Mouse (Mus musculus) layer of hippocampus, postnatal 10 days (tissue): Measurements from ENCODE around the gene Vkorc1l1. TPM values are rescaled to one million over a fixed set of nuclear protein-coding genes. Genes with fewer than 3 reads are reported as not detected.
"Not testable (repeated sequence)": the region's sequence is repeated elsewhere in the genome, so short reads cannot be mapped to it uniquely, and the experiment has no call there.

Experiments
- DNase-seq, 2 experiments: peaks; one replicate each; pipeline ENCODE4 v3.0.0; 2021; ENCODE audit warnings: low spot score in 2 of 2
- long read RNA-seq: library from polyadenylated mRNA; stranded (forward); transcript quantifications from one replicate; pipeline ENCODE4 v2.0.0, GENCODE M21; 2023
- total RNA-seq, 2 experiments: library from RNA; stranded (reverse); gene quantifications; 2 replicates each; pipeline ENCODE4 v1.2.3; 2021

Gene Vkorc1l1
- total RNA-seq: 10 to 100 TPM; 46.7 to 49.4 TPM
- long read RNA-seq, full-length matches to known transcripts: 21 of 25 reads
- long read RNA-seq, partial matches to known transcripts: 0 of 25 reads
- long read RNA-seq, other reads (novel, unspliced or antisense): 4 of 25 reads

DNA sequence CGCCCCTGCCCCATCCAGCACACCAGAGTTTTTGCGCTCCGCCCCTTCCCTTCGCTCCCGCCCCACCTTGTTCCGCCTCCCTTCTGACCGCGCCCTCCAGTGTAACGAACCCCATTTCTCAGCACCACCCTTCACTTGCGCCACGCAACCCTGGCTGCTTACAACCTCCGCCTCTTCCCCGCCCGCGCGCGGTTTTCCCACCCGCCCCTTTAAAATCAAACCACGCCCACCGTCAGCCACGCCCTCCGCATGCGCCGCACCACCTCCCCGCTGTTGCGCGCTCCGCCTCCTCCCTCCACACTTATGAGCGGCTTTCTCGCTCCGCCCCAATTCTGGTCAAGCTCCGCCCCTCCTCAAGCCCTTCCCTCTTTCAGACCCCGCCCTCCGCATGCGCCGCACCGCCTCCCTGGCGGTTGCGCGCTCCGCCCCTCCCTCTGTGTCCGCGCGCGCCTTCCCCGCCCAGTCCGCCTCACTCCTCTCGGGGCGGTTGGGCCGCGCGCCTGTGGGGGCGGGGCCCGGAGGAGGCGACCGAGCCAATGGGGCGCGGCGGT is at the start of gene Vkorc1l1:
TSS of gene Vkorc1l1 (plus strand) at position 476 of the 551 bp plus-strand sequence.
- peak; percentile 99 for DNase-seq

GRCm38 (mm10) chr5:129895198-129896088 is 46.3 kb upstream of the Vkorc1l1 start, which contains the start of gene Zbed5:
Gene Zbed5, plus strand, starts transcription at chr5:129895723.
- DNase-seq: peak; percentile 86 to 87

GRCm38 (mm10) chr5:129898449-129898848 is 43.3 kb upstream of the Vkorc1l1 start, which contains the start of gene Phkg1:
Gene Phkg1, minus strand, starts transcription at chr5:129898549.
- no peak for DNase-seq

- DNase-seq: no peak
These were observed 34.0 kb upstream of the Vkorc1l1 start for GRCm38 (mm10) chr5:129907775-129908174.

GRCm38 (mm10) chr5:129908242-129908965 is 33.4 kb upstream of the Vkorc1l1 start, which contains the start of gene Nupr1l:
Gene Nupr1l, plus strand, starts transcription at chr5:129908540.
- peak; percentile 83 to 90 for DNase-seq

DNA sequence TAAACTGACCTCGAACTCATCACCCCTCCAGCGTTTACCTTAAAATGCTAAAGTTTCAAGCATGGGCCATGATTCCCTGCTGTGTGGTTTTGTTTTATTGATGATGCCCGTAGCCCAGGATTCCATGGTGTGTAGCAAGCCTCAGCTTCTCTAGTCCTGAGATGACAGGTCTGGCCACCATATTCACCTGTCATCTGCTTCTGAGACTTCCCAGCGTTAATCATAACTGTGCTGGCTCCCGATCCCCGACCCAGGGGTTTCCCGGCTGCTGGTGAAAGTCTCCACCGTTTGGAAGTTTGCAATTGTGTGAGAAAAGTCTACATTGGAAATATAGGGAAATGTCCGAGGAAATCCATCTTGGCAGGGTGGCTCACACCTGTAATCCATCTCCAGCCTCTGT is 32.6 kb upstream of the Vkorc1l1 start:
- DNase-seq: no peak

DNA sequence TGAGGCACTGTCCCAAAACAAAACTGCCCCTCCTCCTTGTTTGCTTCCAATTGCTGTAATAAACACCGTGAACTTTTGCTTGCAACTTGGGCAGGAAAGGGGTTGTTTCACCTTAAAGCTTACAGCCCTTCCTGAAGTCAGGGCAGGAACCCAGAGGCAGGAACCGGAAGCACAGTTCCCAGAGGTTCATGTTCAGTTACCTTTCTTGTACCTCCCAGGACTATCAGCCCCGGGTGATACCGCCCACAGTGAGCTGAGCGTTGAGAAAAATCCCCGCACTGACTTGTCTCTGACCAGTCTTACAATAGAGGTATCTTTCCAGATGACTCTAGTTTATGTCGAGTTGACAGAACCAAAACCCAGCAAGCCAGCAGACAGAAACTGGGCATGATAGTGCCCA is 32.2 kb upstream of the Vkorc1l1 start:
- no peak for DNase-seq

GRCm38 (mm10) chr5:129914024-129914423 is 27.7 kb upstream of the Vkorc1l1 start:
- no peak for DNase-seq

DNA sequence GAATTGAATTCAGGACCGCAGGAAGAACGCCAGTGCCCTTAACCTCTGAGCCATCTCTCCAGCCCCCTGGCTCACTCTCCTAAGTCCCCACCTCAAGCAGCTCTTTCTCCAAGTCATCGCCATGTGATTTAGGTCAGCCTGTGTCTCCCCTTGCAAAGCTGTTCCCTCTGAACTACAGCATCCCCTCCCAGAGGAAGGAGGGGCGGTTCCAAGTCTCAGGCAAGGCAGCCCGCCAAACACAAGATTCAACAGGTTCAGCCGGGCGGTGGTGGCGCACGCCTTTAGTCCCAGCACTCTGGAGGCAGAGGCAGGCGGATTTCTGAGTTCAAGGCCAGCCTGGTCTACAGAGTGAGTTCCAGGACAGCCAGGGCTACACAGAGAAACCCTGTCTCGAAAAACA is 26.3 kb upstream of the Vkorc1l1 start:
- DNase-seq: not testable (repeated sequence)

DNA sequence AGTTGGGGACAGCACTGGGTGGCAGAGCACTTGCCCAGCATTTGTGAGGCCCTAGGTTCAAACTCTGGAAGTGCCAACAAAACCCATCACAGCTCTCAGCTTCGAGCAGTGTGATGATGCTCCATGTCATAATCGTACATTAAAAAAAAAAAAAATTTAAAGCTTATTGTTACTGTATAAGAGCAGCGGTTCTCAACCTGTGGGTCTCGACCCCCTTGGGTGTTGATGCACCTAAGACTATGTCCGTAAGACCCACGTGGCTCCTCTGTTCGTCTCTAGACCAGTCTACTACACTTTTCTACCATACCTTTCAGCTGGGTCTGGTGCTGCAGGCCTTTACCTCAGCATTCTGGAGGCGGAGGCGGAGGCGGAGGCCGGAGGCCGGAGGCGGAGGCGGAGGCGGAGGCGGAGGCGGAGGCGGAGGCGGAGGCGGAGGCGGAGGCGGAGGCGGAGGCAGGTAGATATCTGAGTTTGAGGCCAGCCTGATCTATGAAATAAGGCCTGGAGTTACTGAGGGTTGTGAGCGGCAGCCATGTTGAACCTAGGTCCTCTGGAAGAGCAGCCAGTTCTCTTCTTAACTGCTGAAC is 23.6 kb upstream of the Vkorc1l1 start:
- DNase-seq: no peak

GRCm38 (mm10) chr5:129918752-129919151 is 23.0 kb upstream of the Vkorc1l1 start:
- no peak for DNase-seq

- no peak for DNase-seq
These were observed 22.4 kb upstream of the Vkorc1l1 start for GRCm38 (mm10) chr5:129919320-129919719.

DNA sequence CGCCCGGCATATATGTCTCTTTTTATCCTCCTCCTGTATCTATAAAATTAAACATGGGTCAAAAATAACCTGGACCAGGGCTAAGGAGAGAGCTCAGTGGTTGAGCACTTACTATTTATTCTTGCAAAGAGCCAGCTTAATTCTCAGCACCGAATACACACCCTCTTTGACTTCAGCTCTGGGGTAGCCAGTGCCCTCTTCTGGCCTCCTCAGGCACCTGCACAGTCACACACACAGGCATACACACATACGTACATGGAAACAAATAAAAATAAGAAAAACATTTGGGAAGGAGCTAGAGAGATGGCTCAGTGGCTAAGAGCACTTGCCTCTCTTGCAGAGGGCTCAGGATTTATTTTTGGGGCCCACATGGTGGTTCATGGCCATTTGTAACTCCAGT is 19.8 kb upstream of the Vkorc1l1 start:
- no peak for DNase-seq

DNA sequence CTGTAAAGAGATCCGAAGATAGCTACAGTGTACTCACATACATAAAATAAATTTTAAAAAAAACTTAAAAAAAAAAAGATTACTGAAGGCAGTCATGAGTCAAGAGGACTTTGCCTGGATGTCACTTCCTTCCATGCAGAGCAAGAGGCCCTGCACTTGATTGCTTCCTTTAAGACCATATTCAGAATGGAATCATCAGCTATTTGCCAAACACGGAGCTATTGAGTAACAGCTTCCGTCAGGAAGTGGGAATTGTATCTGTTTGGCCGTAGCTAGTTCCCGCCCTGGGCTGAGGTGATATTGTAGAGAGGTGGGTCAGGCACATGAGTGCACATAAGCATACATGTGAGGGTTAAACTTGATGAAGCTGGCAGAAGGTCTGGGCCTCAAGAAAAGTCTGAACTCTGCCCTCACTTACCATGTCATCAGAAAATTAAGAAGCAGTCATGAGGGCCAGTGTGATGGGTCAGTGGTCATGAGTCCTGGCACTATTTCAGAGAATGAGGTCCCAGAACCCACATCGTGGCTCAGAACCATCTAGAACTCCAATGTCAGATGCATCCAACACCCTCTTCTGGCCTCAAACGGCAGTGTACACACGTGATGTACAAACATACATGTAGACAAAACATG is 16.8 kb upstream of the Vkorc1l1 start:
- no peak for DNase-seq

- no peak for DNase-seq
These were observed 15.8 kb upstream of the Vkorc1l1 start for GRCm38 (mm10) chr5:129925933-129926332.

- DNase-seq: no peak
These were observed 11.6 kb upstream of the Vkorc1l1 start for GRCm38 (mm10) chr5:129929924-129930855.

DNA sequence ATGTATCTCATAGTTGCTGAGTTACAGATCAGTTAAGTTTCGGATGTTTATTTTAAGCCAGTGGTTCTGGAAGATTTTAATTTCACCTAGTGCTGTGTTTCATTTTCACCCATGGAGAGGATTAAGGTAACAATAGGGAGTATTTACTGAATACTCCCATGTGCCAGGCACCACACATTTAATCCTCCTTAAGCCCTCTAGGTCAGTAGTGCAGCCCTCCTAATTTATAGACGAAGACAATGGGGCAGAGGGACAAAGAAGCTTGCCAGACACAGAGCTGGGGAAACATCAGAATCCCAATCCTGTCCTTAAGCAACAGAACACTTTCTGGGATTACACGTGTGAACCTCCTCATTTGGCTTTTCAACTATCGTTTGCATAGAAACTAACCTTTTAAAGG is 4.8 kb upstream of the Vkorc1l1 start:
- no peak for DNase-seq

DNA sequence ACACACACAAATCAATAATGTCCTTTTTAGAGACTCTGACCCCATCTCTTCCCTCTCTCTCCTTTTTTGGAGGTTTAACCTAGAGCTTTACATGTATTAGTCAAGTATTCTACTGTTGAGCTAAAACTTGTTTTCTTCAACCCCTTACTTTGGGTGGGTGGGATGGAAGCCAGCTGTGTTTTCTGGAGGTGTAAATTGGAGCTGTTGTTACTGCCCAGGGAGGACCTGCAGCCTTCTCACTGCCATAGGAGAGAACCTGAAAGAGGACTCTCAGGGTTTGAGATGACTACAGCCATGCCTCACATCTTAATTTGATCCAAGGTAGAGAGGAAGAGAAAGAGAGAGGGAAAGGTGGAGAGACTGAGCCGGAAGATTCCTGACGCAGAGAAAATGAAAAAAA is 1.5 kb upstream of the Vkorc1l1 start:
- DNase-seq: no peak

DNA sequence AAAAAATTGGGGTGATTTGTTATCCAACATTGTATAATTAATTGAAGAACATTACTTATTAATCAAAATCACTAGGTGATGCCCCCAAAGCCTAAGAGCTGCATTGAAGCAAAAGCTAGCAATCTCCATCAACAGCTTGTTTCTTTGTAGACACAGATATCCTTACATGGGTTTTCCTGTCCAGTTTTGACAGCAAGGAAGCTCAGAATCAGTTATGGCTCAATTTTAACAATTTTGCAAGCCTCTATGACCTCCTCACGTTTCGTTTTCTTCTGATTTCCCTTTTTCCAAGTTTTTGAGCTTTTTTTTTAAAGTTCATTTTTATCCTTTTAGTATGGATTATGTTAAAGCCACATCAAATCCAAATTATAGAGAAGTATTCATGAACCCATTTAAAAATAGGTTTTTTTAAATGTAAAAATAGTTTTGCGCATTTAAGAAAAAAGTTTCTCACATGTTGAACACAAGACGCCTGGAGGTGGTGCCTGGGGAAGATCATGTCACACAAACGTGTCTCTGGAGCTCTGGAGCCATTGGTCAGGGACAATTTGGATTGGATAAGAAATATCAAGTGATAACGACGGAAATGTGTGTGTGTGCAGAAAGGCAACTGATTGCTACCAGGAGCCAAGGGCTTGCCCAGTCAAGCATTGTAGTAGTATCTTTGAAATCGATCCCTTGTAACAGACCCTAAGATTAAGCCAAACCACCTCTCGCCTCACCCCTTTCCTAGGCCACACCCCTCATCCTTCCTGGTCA is 855 bp upstream of the Vkorc1l1 start:
- DNase-seq: no peak
